ENCODE assay signal across 8 mouse cellular contexts in genomic region chr9:21508871-21509404, GRCm38 (mm10). TPM values are rescaled to one million over a fixed set of nuclear protein-coding genes. Genes with fewer than 3 reads are reported as not detected.
DNase-seq lines count a peak whose midpoint lies in the region; ATAC-seq and TF ChIP-seq lines count a peak whose summit lies in the region.

No protein-coding gene starts in this region.

- peak overlapping the region; percentile 76 for H3K4me2 ChIP-seq in heart, embryonic 14.5 days (ENCODE audit: low read length)
- H3K4me2 ChIP-seq in hindbrain, embryonic 12.5 days (replicated peaks) = peak overlapping the region; percentile 76
- H3K4me2 ChIP-seq in midbrain, embryonic 12.5 days (replicated peaks) = peak overlapping the region; percentile 79

- H3K27me3 ChIP-seq in heart, embryonic 14.5 days (ENCODE audit: control insufficient read depth, insufficient read depth, low read length) = no peaks in the 10 kb centered on the region
- H3K27me3 ChIP-seq in hindbrain, embryonic 12.5 days = no peaks in the 10 kb centered on the region
- H3K27me3 ChIP-seq in midbrain, embryonic 12.5 days = no peaks in the 10 kb centered on the region

- H3K36me3 ChIP-seq in heart, embryonic 14.5 days (ENCODE audit: control insufficient read depth, insufficient read depth, low read length) = peaks cover 51% of the 10 kb centered on the region
- H3K36me3 ChIP-seq in hindbrain, embryonic 12.5 days = peaks cover 42% of the 10 kb centered on the region
- H3K36me3 ChIP-seq in midbrain, embryonic 12.5 days = peaks cover 52% of the 10 kb centered on the region

- peak overlapping the region; percentile 73 for H3K9ac ChIP-seq in heart, embryonic 14.5 days (ENCODE audit: low read length)
- H3K9ac ChIP-seq in hindbrain, embryonic 12.5 days = peak overlapping the region; percentile 61; the same call in 1 of the 2 replicates
- H3K9ac ChIP-seq in midbrain, embryonic 12.5 days (replicated peaks) = peak overlapping the region; percentile 79; the same call in 1 of the 2 replicates

- TF ChIP-seq POLR2A in bone marrow macrophage, adult 2 months (IDR thresholded peaks at IDR 0.05; ENCODE audit: borderline replicate concordance, low read depth, low read length) = no peak

- TF ChIP-seq CTCF in bone marrow macrophage, adult 2 months (IDR thresholded peaks at IDR 0.05; ENCODE audit: low read depth, low read length) = no peak

- 79% methylated on average over 7 of the region's 7 CpGs for WGBS in heart, embryonic 14.5 days
- 78% methylated on average over 7 of the region's 7 CpGs for WGBS in hindbrain, embryonic 12.5 days
- whole genome bisulfite sequencing in midbrain, embryonic 12.5 days = 84% methylated on average over 7 of the region's 7 CpGs

- peaks cover 10 to 12% of the 10 kb centered on the region in 2 experiments for H3K4me1 ChIP-seq in heart, embryonic 14.5 days (ENCODE audit: control insufficient read depth in 2 of 2, insufficient read depth in 2 of 2, low read length in 2 of 2)
- H3K4me1 ChIP-seq in bone marrow macrophage, adult 2 months (ENCODE audit: control insufficient read depth, insufficient read depth, low read length) = peaks cover 10% of the 10 kb centered on the region
- peaks cover 13% of the 10 kb centered on the region for H3K4me1 ChIP-seq in hindbrain, embryonic 12.5 days
- peaks cover 14% of the 10 kb centered on the region for H3K4me1 ChIP-seq in midbrain, embryonic 12.5 days

- H3K27ac ChIP-seq in heart, embryonic 14.5 days (replicated peaks in 1 of 2; ENCODE audit: control insufficient read depth in 1 of 2, insufficient read depth in 1 of 2, low read depth in 2 of 2, low read length in 2 of 2) = no peak overlapping the region
- no peak overlapping the region for H3K27ac ChIP-seq in bone marrow macrophage, adult 2 months (ENCODE audit: insufficient read depth, low read depth, low read length)
- no peak overlapping the region for H3K27ac ChIP-seq in hindbrain, embryonic 12.5 days
- no peak overlapping the region for H3K27ac ChIP-seq in midbrain, embryonic 12.5 days (replicated peaks)

- no peaks in the 10 kb centered on the region for H3K9me3 ChIP-seq in heart, embryonic 14.5 days (ENCODE audit: control insufficient read depth, low read length)
- H3K9me3 ChIP-seq in hindbrain, embryonic 12.5 days (replicated peaks) = no peaks in the 10 kb centered on the region
- no peaks in the 10 kb centered on the region for H3K9me3 ChIP-seq in midbrain, embryonic 12.5 days

- H3K4me3 ChIP-seq in heart, embryonic 14.5 days (ENCODE audit: control insufficient read depth in 1 of 2, insufficient read depth in 1 of 2, low read depth in 1 of 2, low read length in 2 of 2) = peak overlapping the region; percentile 55 to 93; a peak in 3 of 4 replicates
- H3K4me3 ChIP-seq in bone marrow macrophage, adult 2 months (ENCODE audit: insufficient read depth, low read length) = peak overlapping the region; percentile 86
- H3K4me3 ChIP-seq in hindbrain, embryonic 12.5 days = peak overlapping the region; percentile 56
- H3K4me3 ChIP-seq in midbrain, embryonic 12.5 days = peak overlapping the region; percentile 76

- no peak for DNase-seq in heart, adult 18-20 months
- DNase-seq in ovary, postnatal 10 days (ENCODE audit: low spot score) = no peak
- no peak for DNase-seq in right cerebral cortex, postnatal 25 days
- no peak for DNase-seq in adrenal gland, postnatal 36 days

- ATAC-seq in heart, embryonic 14.5 days (ENCODE audit: insufficient number of reproducible peaks, insufficient read depth, low FRiP score, low read depth) = no peak
- ATAC-seq in hindbrain, embryonic 12.5 days (ENCODE audit: low FRiP score) = no peak
- no peak for ATAC-seq in midbrain, embryonic 12.5 days (ENCODE audit: low FRiP score, low read depth)

RNA-seq across cellular contexts. Expression of gene Tmed1, which starts 1.1 kb away (rescaled TPM):
- 77.5 and 81.4 TPM in 2 replicates for polyA plus RNA-seq in heart, embryonic 14.5 days (2014; fragmentation: Nextera tagmentation; extraction: Ambion mirVana)
- total RNA-seq in heart, adult 18-20 months (2021) = 10 to 100 TPM; 45.3 to 50.9 TPM
- polyA plus RNA-seq in bone marrow macrophage, adult 2 months (2012; ENCODE audit: insufficient read depth, insufficient read length, missing spikeins) = 11.3 and 11.8 TPM in 2 replicates
- polyA plus RNA-seq in hindbrain, embryonic 12.5 days (2016; fragmentation: Nextera tagmentation; extraction: Ambion mirVana) = 80.4 and 81.9 TPM in 2 replicates
- polyA plus RNA-seq in midbrain, embryonic 12.5 days (2016; fragmentation: Nextera tagmentation; extraction: Ambion mirVana) = 67.6 and 76.5 TPM in 2 replicates
- 10 to 100 TPM; 30.3 to 39.1 TPM for total RNA-seq in adrenal gland, postnatal 36 days (2021)

RNA-seq across cellular contexts. Expression of gene AB124611, which starts 17.0 kb away (rescaled TPM):
- polyA plus RNA-seq in heart, embryonic 14.5 days (2014; fragmentation: Nextera tagmentation; extraction: Ambion mirVana) = 2.4 and 2.9 TPM in 2 replicates
- total RNA-seq in heart, adult 18-20 months (2021) = 1 to 10 TPM; 1.2 to 2.9 TPM
- polyA plus RNA-seq in bone marrow macrophage, adult 2 months (2012; ENCODE audit: insufficient read depth, insufficient read length, missing spikeins) = 156 and 179 TPM in 2 replicates
- polyA plus RNA-seq in hindbrain, embryonic 12.5 days (2016; fragmentation: Nextera tagmentation; extraction: Ambion mirVana) = 3.7 and 6.0 TPM in 2 replicates
- polyA plus RNA-seq in midbrain, embryonic 12.5 days (2016; fragmentation: Nextera tagmentation; extraction: Ambion mirVana) = 5.9 and 7.0 TPM in 2 replicates
- 1 to 10 TPM; 1.5 to 2.9 TPM for total RNA-seq in adrenal gland, postnatal 36 days (2021)

RNA-seq across cellular contexts. Expression of gene Carm1, which starts 37.8 kb away (rescaled TPM):
- 38.1 and 41.0 TPM in 2 replicates for polyA plus RNA-seq in heart, embryonic 14.5 days (2014; fragmentation: Nextera tagmentation; extraction: Ambion mirVana)
- total RNA-seq in heart, adult 18-20 months (2021) = 10 to 100 TPM; 57.7 to 61.2 TPM
- polyA plus RNA-seq in bone marrow macrophage, adult 2 months (2012; ENCODE audit: insufficient read depth, insufficient read length, missing spikeins) = 19.1 and 20.5 TPM in 2 replicates
- polyA plus RNA-seq in hindbrain, embryonic 12.5 days (2016; fragmentation: Nextera tagmentation; extraction: Ambion mirVana) = 76.7 and 77.9 TPM in 2 replicates
- 65.6 and 69.3 TPM in 2 replicates for polyA plus RNA-seq in midbrain, embryonic 12.5 days (2016; fragmentation: Nextera tagmentation; extraction: Ambion mirVana)
- total RNA-seq in adrenal gland, postnatal 36 days (2021) = 10 to 100 TPM; 42.2 to 45.0 TPM

Comparison
In these comparisons a context has a peak if more than half of its experiments do, and no peak if none do; other contexts are left out.
1. RNA of gene AB124611, which starts 17.0 kb away (polyA plus RNA-seq): 156 to 179 TPM in bone marrow macrophage, adult 2 months; 3.7 to 6.0 TPM in hindbrain, embryonic 12.5 days, 5.9 to 7.0 TPM in midbrain, embryonic 12.5 days and 2.4 to 2.9 TPM in heart, embryonic 14.5 days; every median in the first group is over 10 times any median in the second.
2. Peak in every context shown above with its lines, with median percentiles within 50 percentile points of each other: H3K4me2 ChIP-seq, H3K4me3 ChIP-seq and H3K9ac ChIP-seq.